Mouse (Mus musculus): ENCODE measurements around the gene Mrap. TPM values are rescaled to one million over a fixed set of nuclear protein-coding genes. Genes with fewer than 3 reads are reported as not detected.
A peak's percentile ranks its signal among the peaks of the same experiment; 100 is the strongest.

The Mrap gene
- polyA plus RNA-seq, 1 experiment from 2014 or later: 1.2 TPM

- Histone ChIP-seq H3K4me1 (peaks cover 53% of the 10 kb centered on the region), H3K27me3 (replicated peaks; ENCODE audit: low read depth, poor library complexity, severe bottlenecking) (peaks cover 7% of the 10 kb centered on the region; the same call in 1 of the 2 replicates), H3K9me3 (no peaks in the 10 kb centered on the region), H3K4me3 (no peak overlapping the region; the same call in 1 of the 2 replicates), H3K27ac (replicated peaks) (peak overlapping the region; percentile 54; the same call in 1 of the 2 replicates), H3K36me3 (replicated peaks) (no peaks in the 10 kb centered on the region)
- WGBS: 73% methylated on average over 12 of the region's 12 CpGs
- no peak for DNase-seq (ENCODE audit: low spot score)
Observed at GRCm38 (mm10) chr16:90710313-90710712, 27.7 kb upstream of the Mrap start.

DNA sequence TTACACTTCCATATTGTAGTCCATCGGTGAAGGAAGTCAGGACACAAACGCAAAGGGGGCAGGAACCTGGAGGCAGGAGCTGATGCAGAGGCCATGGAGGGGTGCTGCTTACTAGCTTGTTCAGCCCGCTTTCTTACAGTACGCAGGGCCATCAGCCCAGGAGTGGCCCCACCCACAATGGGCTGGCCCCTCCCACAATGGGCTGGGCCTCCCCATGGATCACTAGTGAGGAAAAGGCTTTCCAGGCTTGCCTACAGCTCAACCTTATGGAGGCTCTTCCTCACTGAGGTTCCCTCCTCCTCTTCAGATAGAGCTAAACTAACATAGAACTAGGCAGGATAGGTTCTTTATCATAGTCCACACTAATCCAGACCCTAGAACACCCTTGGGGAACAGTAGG is 14.0 kb upstream of the Mrap start:
- Histone ChIP-seq H3K4me3 (no peak overlapping the region), H3K4me1 (peaks cover 14% of the 10 kb centered on the region), H3K9me3 (no peaks in the 10 kb centered on the region), H3K36me3 (replicated peaks) (peaks cover 66% of the 10 kb centered on the region), H3K27me3 (replicated peaks; ENCODE audit: low read depth, poor library complexity, severe bottlenecking) (no peaks in the 10 kb centered on the region), H3K27ac (replicated peaks) (no peak overlapping the region)
- 92% methylated on average over 4 of the region's 4 CpGs for WGBS
- no peak for DNase-seq (ENCODE audit: low spot score)

GRCm38 (mm10) chr16:90726600-90727227 is 11.3 kb upstream of the Mrap start:
- no peak for DNase-seq (ENCODE audit: low spot score)
- H3K27ac ChIP-seq (replicated peaks): peak overlapping the region; percentile 89

GRCm38 (mm10) chr16:90727233-90728115 is 10.5 kb upstream of the Mrap start, which contains the start of gene Mis18a:
Mis18a (minus strand) TSS chr16:90727404.
- H3K4me1 ChIP-seq: peaks cover 14% of the 10 kb centered on the region
- H3K4me3 ChIP-seq: peak within 1 kb of the TSS; percentile 98
- 1% methylated on average over 53 of the region's 53 CpGs for WGBS
- DNase-seq (ENCODE audit: low spot score): peak; percentile 98
- H3K9me3 ChIP-seq: 0 out of 2 replicates have a peak, but pooled peaks cover 1% of the 10 kb centered on the region
- H3K27me3 ChIP-seq (replicated peaks; ENCODE audit: low read depth, poor library complexity, severe bottlenecking): no peaks in the 10 kb centered on the region
- H3K27ac ChIP-seq (replicated peaks): peak within 1 kb of the TSS; percentile 89
- H3K36me3 ChIP-seq (replicated peaks): peaks cover 32% of the 10 kb centered on the region

More at GRCm38 (mm10) chr16:90726600-90727227, 11.3 kb upstream of the Mrap start:
- Histone ChIP-seq H3K4me3 (peak overlapping the region; percentile 98), H3K27me3 (replicated peaks; ENCODE audit: low read depth, poor library complexity, severe bottlenecking) (no peaks in the 10 kb centered on the region), H3K9me3 (no peaks in the 10 kb centered on the region), H3K36me3 (replicated peaks) (peaks cover 40% of the 10 kb centered on the region), H3K4me1 (peaks cover 14% of the 10 kb centered on the region)
- WGBS: 6% methylated on average over 38 of the region's 38 CpGs

DNA sequence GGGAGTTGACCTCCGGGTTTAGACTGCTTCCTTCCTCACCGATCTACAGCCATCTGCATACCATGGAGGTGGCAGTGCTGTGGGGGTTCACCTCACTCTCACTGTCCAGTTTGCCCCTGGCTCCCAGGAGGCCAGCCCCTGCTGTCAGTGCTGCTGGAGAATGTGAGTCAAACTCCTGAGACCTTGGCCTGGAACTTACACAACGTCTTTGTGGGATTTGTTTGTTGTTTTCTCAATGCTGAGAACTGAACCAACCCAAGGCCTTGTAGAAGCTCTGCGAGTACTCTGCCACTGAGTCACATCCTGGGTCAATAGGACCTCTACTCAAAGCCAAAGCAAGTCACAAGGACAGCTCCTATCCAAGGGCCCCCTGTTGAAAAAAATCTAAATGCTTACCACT is 2.4 kb upstream of the Mrap start:
- 80% methylated on average over 4 of the region's 4 CpGs for WGBS
- Histone ChIP-seq H3K27me3 (replicated peaks; ENCODE audit: low read depth, poor library complexity, severe bottlenecking) (no peaks in the 10 kb centered on the region), H3K9me3 (0 out of 2 replicates have a peak, but pooled peaks cover 2% of the 10 kb centered on the region), H3K4me1 (peaks cover 10% of the 10 kb centered on the region), H3K4me3 (no peak overlapping the region), H3K36me3 (replicated peaks) (no peaks in the 10 kb centered on the region), H3K27ac (replicated peaks) (no peak overlapping the region)
- DNase-seq (ENCODE audit: low spot score): no peak

GRCm38 (mm10) chr16:90736672-90737270 is 1.2 kb upstream of the Mrap start:
- Histone ChIP-seq H3K27ac (replicated peaks) (peak overlapping the region; percentile 21; the same call in 1 of the 2 replicates), H3K4me1 (peaks cover 14% of the 10 kb centered on the region), H3K36me3 (replicated peaks) (no peaks in the 10 kb centered on the region), H3K9me3 (0 out of 2 replicates have a peak, but pooled peaks cover 2% of the 10 kb centered on the region), H3K27me3 (replicated peaks; ENCODE audit: low read depth, poor library complexity, severe bottlenecking) (no peaks in the 10 kb centered on the region), H3K4me3 (no peak overlapping the region)
- 71% methylated on average over 10 of the region's 10 CpGs for WGBS
- no peak for DNase-seq (ENCODE audit: low spot score)

GRCm38 (mm10) chr16:90747143-90747542 is 9.1 kb downstream of the Mrap start:
- no peak for DNase-seq (ENCODE audit: low spot score)
- Histone ChIP-seq H3K27me3 (replicated peaks; ENCODE audit: low read depth, poor library complexity, severe bottlenecking) (no peaks in the 10 kb centered on the region), H3K27ac (replicated peaks) (no peak overlapping the region), H3K4me1 (peaks cover 18% of the 10 kb centered on the region), H3K9me3 (no peaks in the 10 kb centered on the region), H3K4me3 (no peak overlapping the region), H3K36me3 (replicated peaks) (peaks cover 33% of the 10 kb centered on the region)
- WGBS: 90% methylated on average over 6 of the region's 6 CpGs

- WGBS: 97% methylated on average over 7 of the region's 7 CpGs
- Histone ChIP-seq H3K4me3 (no peak overlapping the region), H3K9me3 (no peaks in the 10 kb centered on the region), H3K36me3 (replicated peaks) (peaks cover 43% of the 10 kb centered on the region), H3K27ac (replicated peaks) (no peak overlapping the region), H3K27me3 (replicated peaks; ENCODE audit: low read depth, poor library complexity, severe bottlenecking) (no peaks in the 10 kb centered on the region), H3K4me1 (peaks cover 11% of the 10 kb centered on the region)
- DNase-seq (ENCODE audit: low spot score): no peak
Observed at GRCm38 (mm10) chr16:90748169-90748568, 10.2 kb downstream of the Mrap start.

- Histone ChIP-seq H3K4me1 (peaks cover 6% of the 10 kb centered on the region; the same call in 1 of the 2 replicates), H3K27me3 (replicated peaks; ENCODE audit: low read depth, poor library complexity, severe bottlenecking) (no peaks in the 10 kb centered on the region), H3K27ac (replicated peaks) (no peak overlapping the region), H3K36me3 (replicated peaks) (peaks cover 90% of the 10 kb centered on the region), H3K4me3 (no peak overlapping the region), H3K9me3 (no peaks in the 10 kb centered on the region)
- WGBS: 91% methylated on average over 13 of the region's 13 CpGs
- no peak for DNase-seq (ENCODE audit: low spot score)
Observed at GRCm38 (mm10) chr16:90753386-90753941, 15.5 kb downstream of the Mrap start.

- no peak for DNase-seq (ENCODE audit: low spot score)
- Histone ChIP-seq H3K27ac (replicated peaks) (no peak overlapping the region), H3K36me3 (replicated peaks) (peaks cover 93% of the 10 kb centered on the region), H3K9me3 (no peaks in the 10 kb centered on the region), H3K4me3 (no peak overlapping the region), H3K4me1 (peaks cover 3% of the 10 kb centered on the region; the same call in 1 of the 2 replicates), H3K27me3 (replicated peaks; ENCODE audit: low read depth, poor library complexity, severe bottlenecking) (no peaks in the 10 kb centered on the region)
- 75% methylated on average over 3 of the region's 3 CpGs for WGBS
Observed at GRCm38 (mm10) chr16:90759335-90759734, 21.3 kb downstream of the Mrap start.

- DNase-seq (ENCODE audit: low spot score): no peak
- Histone ChIP-seq H3K4me1 (peaks cover 3% of the 10 kb centered on the region; the same call in 1 of the 2 replicates), H3K4me3 (no peak overlapping the region), H3K36me3 (replicated peaks) (peaks cover 91% of the 10 kb centered on the region), H3K27me3 (replicated peaks; ENCODE audit: low read depth, poor library complexity, severe bottlenecking) (no peaks in the 10 kb centered on the region), H3K27ac (replicated peaks) (no peak overlapping the region; the same call in 1 of the 2 replicates), H3K9me3 (no peaks in the 10 kb centered on the region)
- 89% methylated on average over 4 of the region's 4 CpGs for WGBS
Observed at GRCm38 (mm10) chr16:90760515-90760914, 22.5 kb downstream of the Mrap start.

All from embryonic facial prominence, embryonic 10.5 days (tissue).